Mouse (Mus musculus): ENCODE measurements at regions not wholly inside any gene's neighbourhood (a gene's known extent, or its start where the extent isn't known, plus 50 kb on each side); places are given as distances from the start of the nearest gene placed in this dataset.

GRCm38 (mm10) chr12:69501783-69502705, 80.8 kb downstream of the Vcpkmt start:
- no peak overlapping the region for H3K4me2 ChIP-seq
- H3K4me3 ChIP-seq, result no peak overlapping the region
- ATAC-seq, result 0 out of 2 replicates have a peak, but pooled peaks have one; percentile 55
- H3K4me1 ChIP-seq, result peaks cover 14% of the 10 kb centered on the region
- 28% methylated on average over 20 of the region's 20 CpGs for WGBS (ENCODE audit: insufficient replicate concordance)
- H3K27me3 ChIP-seq (replicated peaks), result no peaks in the 10 kb centered on the region
- no peaks in the 10 kb centered on the region for H3K36me3 ChIP-seq
- H3K27ac ChIP-seq, result peak overlapping the region; percentile 57
- H3K9ac ChIP-seq, result no peak overlapping the region
- H3K9me3 ChIP-seq (replicated peaks), result no peaks in the 10 kb centered on the region

GRCm38 (mm10) chr12:69501346-69501730, 81.5 kb downstream of the Vcpkmt start:
- Histone ChIP-seq H3K4me2 (no peak overlapping the region), H3K27ac (no peak overlapping the region), H3K27me3 (replicated peaks) (no peaks in the 10 kb centered on the region), H3K9ac (no peak overlapping the region), H3K9me3 (replicated peaks) (no peaks in the 10 kb centered on the region), H3K4me1 (peaks cover 17% of the 10 kb centered on the region), H3K36me3 (no peaks in the 10 kb centered on the region), H3K4me3 (no peak overlapping the region)
- 36% methylated on average over 2 of the region's 2 CpGs for WGBS (ENCODE audit: insufficient replicate concordance)
- no peak for ATAC-seq

- WGBS (ENCODE audit: insufficient replicate concordance), result 52% methylated on average over 15 of the region's 15 CpGs
- no peak overlapping the region for H3K4me2 ChIP-seq
- no peak for ATAC-seq
- no peak overlapping the region for H3K9ac ChIP-seq
- H3K4me1 ChIP-seq, result peaks cover 22% of the 10 kb centered on the region
- no peaks in the 10 kb centered on the region for H3K27me3 ChIP-seq (replicated peaks)
- H3K4me3 ChIP-seq, result no peak overlapping the region
- H3K9me3 ChIP-seq (replicated peaks), result no peaks in the 10 kb centered on the region
- H3K36me3 ChIP-seq, result no peaks in the 10 kb centered on the region
- no peak overlapping the region for H3K27ac ChIP-seq
Observed at GRCm38 (mm10) chr12:69500600-69501345, 82.1 kb downstream of the Vcpkmt start.

GRCm38 (mm10) chr12:69497121-69497520, 85.7 kb downstream of the Vcpkmt start:
- H3K4me2 ChIP-seq, result no peak overlapping the region
- ATAC-seq, result no peak
- WGBS (ENCODE audit: insufficient replicate concordance), result 70% methylated on average over 7 of the region's 7 CpGs
- H3K4me3 ChIP-seq, result no peak overlapping the region
- H3K9me3 ChIP-seq (replicated peaks), result no peaks in the 10 kb centered on the region
- H3K27ac ChIP-seq, result no peak overlapping the region
- H3K36me3 ChIP-seq, result no peaks in the 10 kb centered on the region
- peaks cover 23% of the 10 kb centered on the region for H3K4me1 ChIP-seq
- H3K9ac ChIP-seq, result no peak overlapping the region
- H3K27me3 ChIP-seq (replicated peaks), result no peaks in the 10 kb centered on the region

GRCm38 (mm10) chr12:69496341-69496904, 86.4 kb downstream of the Vcpkmt start:
- no peaks in the 10 kb centered on the region for H3K9me3 ChIP-seq (replicated peaks)
- H3K9ac ChIP-seq, result no peak overlapping the region
- no peaks in the 10 kb centered on the region for H3K27me3 ChIP-seq (replicated peaks)
- no peak overlapping the region for H3K27ac ChIP-seq
- no peak overlapping the region for H3K4me3 ChIP-seq
- 59% methylated on average over 5 of the region's 6 CpGs for WGBS (ENCODE audit: insufficient replicate concordance)
- ATAC-seq, result no peak
- no peaks in the 10 kb centered on the region for H3K36me3 ChIP-seq
- H3K4me1 ChIP-seq, result peaks cover 16% of the 10 kb centered on the region
- no peak overlapping the region for H3K4me2 ChIP-seq

GRCm38 (mm10) chr12:69495776-69496175, 87.1 kb downstream of the Vcpkmt start:
- Histone ChIP-seq H3K4me3 (no peak overlapping the region), H3K9me3 (replicated peaks) (no peaks in the 10 kb centered on the region), H3K9ac (no peak overlapping the region), H3K27me3 (replicated peaks) (no peaks in the 10 kb centered on the region), H3K4me1 (peaks cover 13% of the 10 kb centered on the region; the same call in 1 of the 2 replicates), H3K4me2 (no peak overlapping the region), H3K27ac (no peak overlapping the region), H3K36me3 (no peaks in the 10 kb centered on the region)
- WGBS (ENCODE audit: insufficient replicate concordance), result 22% methylated on average over 5 of the region's 5 CpGs
- no peak for ATAC-seq

- Histone ChIP-seq H3K27ac (no peak overlapping the region), H3K9ac (no peak overlapping the region), H3K9me3 (replicated peaks) (no peaks in the 10 kb centered on the region), H3K4me3 (no peak overlapping the region), H3K36me3 (no peaks in the 10 kb centered on the region), H3K27me3 (replicated peaks) (no peaks in the 10 kb centered on the region), H3K4me1 (peaks cover 13% of the 10 kb centered on the region; the same call in 1 of the 2 replicates), H3K4me2 (no peak overlapping the region)
- no peak for ATAC-seq
- 75% methylated on average over 8 of the region's 8 CpGs for WGBS (ENCODE audit: insufficient replicate concordance)
Observed at GRCm38 (mm10) chr12:69494648-69495047, 88.2 kb downstream of the Vcpkmt start.

- Histone ChIP-seq H3K9me3 (replicated peaks) (no peaks in the 10 kb centered on the region), H3K4me3 (no peak overlapping the region), H3K27me3 (replicated peaks) (0 out of 2 replicates have a peak, but pooled peaks cover 5% of the 10 kb centered on the region), H3K4me1 (peaks cover 8% of the 10 kb centered on the region; the same call in 1 of the 2 replicates), H3K27ac (no peak overlapping the region), H3K4me2 (no peak overlapping the region), H3K9ac (no peak overlapping the region), H3K36me3 (no peaks in the 10 kb centered on the region)
- WGBS (ENCODE audit: insufficient replicate concordance), result 78% methylated on average over 10 of the region's 10 CpGs
- no peak for ATAC-seq
Observed at GRCm38 (mm10) chr12:69489686-69490085, 93.1 kb downstream of the Vcpkmt start.

- no peaks in the 10 kb centered on the region for H3K36me3 ChIP-seq
- H3K4me3 ChIP-seq, result no peak overlapping the region
- peaks cover 8% of the 10 kb centered on the region; the same call in 1 of the 2 replicates for H3K4me1 ChIP-seq
- H3K27me3 ChIP-seq (replicated peaks), result 0 out of 2 replicates have a peak, but pooled peaks cover 5% of the 10 kb centered on the region
- no peak for ATAC-seq
- H3K4me2 ChIP-seq, result no peak overlapping the region
- no peaks in the 10 kb centered on the region for H3K9me3 ChIP-seq (replicated peaks)
- no peak overlapping the region for H3K9ac ChIP-seq
- H3K27ac ChIP-seq, result no peak overlapping the region
- 66% methylated on average over 8 of the region's 8 CpGs for WGBS (ENCODE audit: insufficient replicate concordance)
Observed at GRCm38 (mm10) chr12:69486903-69487302, 95.9 kb downstream of the Vcpkmt start.

GRCm38 (mm10) chr12:69485652-69486651, 96.9 kb downstream of the Vcpkmt start:
- Histone ChIP-seq H3K27ac (no peak overlapping the region), H3K4me3 (no peak overlapping the region), H3K9me3 (replicated peaks) (no peaks in the 10 kb centered on the region), H3K36me3 (no peaks in the 10 kb centered on the region), H3K9ac (no peak overlapping the region), H3K4me1 (peaks cover 8% of the 10 kb centered on the region; the same call in 1 of the 2 replicates), H3K4me2 (peak overlapping the region; percentile 14; the same call in 1 of the 2 replicates), H3K27me3 (replicated peaks) (0 out of 2 replicates have a peak, but pooled peaks cover 5% of the 10 kb centered on the region)
- WGBS (ENCODE audit: insufficient replicate concordance), result 22% methylated on average over 14 of the region's 14 CpGs
- no peak for ATAC-seq

- 66% methylated on average over 3 of the region's 3 CpGs for WGBS (ENCODE audit: insufficient replicate concordance)
- Histone ChIP-seq H3K36me3 (no peaks in the 10 kb centered on the region), H3K27me3 (replicated peaks) (0 out of 2 replicates have a peak, but pooled peaks cover 3% of the 10 kb centered on the region), H3K27ac (no peak overlapping the region), H3K4me1 (peaks cover 11% of the 10 kb centered on the region; the same call in 1 of the 2 replicates), H3K9me3 (replicated peaks) (no peaks in the 10 kb centered on the region), H3K9ac (no peak overlapping the region), H3K4me3 (no peak overlapping the region), H3K4me2 (no peak overlapping the region)
- ATAC-seq, result no peak
Observed at GRCm38 (mm10) chr12:69481420-69481819, 101.4 kb downstream of the Vcpkmt start.

All from liver, embryonic 12.5 days (tissue).